Mouse (Mus musculus): ENCODE data around the gene Tex45. TPM values are rescaled to one million over a fixed set of nuclear protein-coding genes. Genes with fewer than 3 reads are reported as not detected.

The Tex45 gene
- polyA plus RNA-seq, 1 experiment from 2014 or later, result 0.39 TPM

DNA sequence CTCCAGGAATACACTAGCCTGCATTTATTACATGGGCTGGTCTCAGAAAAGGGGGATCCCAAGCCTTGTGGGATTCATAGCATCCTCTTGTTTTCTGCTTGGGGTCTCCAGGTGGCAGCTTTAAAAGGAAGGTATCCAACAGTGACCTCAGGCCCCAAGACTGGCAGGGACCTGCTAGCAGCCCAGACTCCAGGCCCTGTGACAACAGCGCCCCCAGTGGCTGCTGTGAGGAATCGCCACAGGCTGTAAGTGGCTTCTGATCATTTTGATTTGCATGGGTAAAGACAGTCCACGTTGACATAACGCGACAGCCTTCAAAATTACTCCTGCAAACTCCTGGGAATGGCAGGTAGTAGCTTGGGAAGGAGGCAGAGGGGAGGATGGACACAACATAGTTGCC, 20.0 kb upstream of the Tex45 start:
- Histone ChIP-seq H3K27me3 (replicated peaks; ENCODE audit: control insufficient read depth, insufficient read depth, low read length) (no peaks in the 10 kb centered on the region), H3K36me3 (ENCODE audit: control insufficient read depth, insufficient read depth, low read length) (peaks cover 49% of the 10 kb centered on the region), H3K4me3 (ENCODE audit: low read length) (no peak overlapping the region), H3K27ac (ENCODE audit: low read depth, low read length) (no peak overlapping the region), H3K9me3 (ENCODE audit: control insufficient read depth, low read length) (no peaks in the 10 kb centered on the region), H3K4me2 (ENCODE audit: low read length) (no peak overlapping the region), H3K4me1 (ENCODE audit: control insufficient read depth, insufficient read depth, low read depth, low read length) (no peaks in the 10 kb centered on the region), H3K9ac (ENCODE audit: low read depth, low read length) (no peak overlapping the region)
- WGBS, result 40% methylated on average over 5 of the region's 5 CpGs
- peak; percentile 48 for ATAC-seq

DNA sequence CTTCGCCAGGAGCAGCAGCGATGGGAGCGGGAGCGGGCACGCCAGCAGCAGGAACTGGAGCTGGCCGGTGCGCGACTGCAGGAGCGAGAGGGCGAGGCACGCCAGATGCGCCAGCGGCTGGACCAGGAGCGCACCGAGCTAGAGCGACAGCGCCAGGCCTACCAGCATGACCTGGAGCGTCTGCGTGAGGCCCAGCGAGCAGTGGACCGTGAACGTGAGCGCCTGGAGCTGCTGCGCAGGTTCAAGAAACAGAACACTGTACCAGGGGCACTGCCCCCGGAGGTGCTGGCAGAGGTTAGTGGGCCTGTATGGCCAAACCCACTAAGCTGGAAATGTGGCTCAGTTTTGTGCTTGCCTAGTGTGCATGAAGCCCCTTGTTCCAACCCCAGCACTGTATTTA, 18.7 kb upstream of the Tex45 start:
- Histone ChIP-seq H3K36me3 (ENCODE audit: control insufficient read depth, insufficient read depth, low read length) (peaks cover 52% of the 10 kb centered on the region), H3K27ac (ENCODE audit: low read depth, low read length) (no peak overlapping the region), H3K4me2 (ENCODE audit: low read length) (no peak overlapping the region), H3K4me1 (ENCODE audit: control insufficient read depth, insufficient read depth, low read depth, low read length) (no peaks in the 10 kb centered on the region), H3K27me3 (replicated peaks; ENCODE audit: control insufficient read depth, insufficient read depth, low read length) (no peaks in the 10 kb centered on the region), H3K9ac (ENCODE audit: low read depth, low read length) (no peak overlapping the region), H3K4me3 (ENCODE audit: low read length) (no peak overlapping the region), H3K9me3 (ENCODE audit: control insufficient read depth, low read length) (no peaks in the 10 kb centered on the region)
- ATAC-seq, result no peak
- 98% methylated on average over 25 of the region's 25 CpGs for WGBS

GRCm38 (mm10) chr8:3463248-3463647, 7.4 kb upstream of the Tex45 start:
- Histone ChIP-seq H3K27ac (ENCODE audit: low read depth, low read length) (no peak overlapping the region), H3K9ac (ENCODE audit: low read depth, low read length) (no peak overlapping the region), H3K4me2 (ENCODE audit: low read length) (no peak overlapping the region), H3K36me3 (ENCODE audit: control insufficient read depth, insufficient read depth, low read length) (peaks cover 2% of the 10 kb centered on the region; the same call in 1 of the 2 replicates), H3K27me3 (replicated peaks; ENCODE audit: control insufficient read depth, insufficient read depth, low read length) (no peaks in the 10 kb centered on the region), H3K4me1 (ENCODE audit: control insufficient read depth, insufficient read depth, low read depth, low read length) (peaks cover 4% of the 10 kb centered on the region; the same call in 1 of the 2 replicates), H3K4me3 (ENCODE audit: low read length) (no peak overlapping the region), H3K9me3 (ENCODE audit: control insufficient read depth, low read length) (no peaks in the 10 kb centered on the region)
- no peak for ATAC-seq
- WGBS, result 88% methylated on average over 2 of the region's 2 CpGs

- H3K27ac ChIP-seq (ENCODE audit: low read depth, low read length), result no peak overlapping the region
- no peak overlapping the region for H3K4me3 ChIP-seq (ENCODE audit: low read length)
- H3K9me3 ChIP-seq (ENCODE audit: control insufficient read depth, low read length), result no peaks in the 10 kb centered on the region
- 53% methylated on average over 5 of the region's 5 CpGs for WGBS
- H3K36me3 ChIP-seq (ENCODE audit: control insufficient read depth, insufficient read depth, low read length), result no peaks in the 10 kb centered on the region
- no peak for ATAC-seq
- no peak overlapping the region for H3K4me2 ChIP-seq (ENCODE audit: low read length)
- no peaks in the 10 kb centered on the region for H3K27me3 ChIP-seq (replicated peaks; ENCODE audit: control insufficient read depth, insufficient read depth, low read length)
- H3K9ac ChIP-seq (ENCODE audit: low read depth, low read length), result no peak overlapping the region
- H3K4me1 ChIP-seq (ENCODE audit: control insufficient read depth, insufficient read depth, low read depth, low read length), result peaks cover 4% of the 10 kb centered on the region; the same call in 1 of the 2 replicates
Observed at GRCm38 (mm10) chr8:3464309-3464708, 6.4 kb upstream of the Tex45 start.

DNA sequence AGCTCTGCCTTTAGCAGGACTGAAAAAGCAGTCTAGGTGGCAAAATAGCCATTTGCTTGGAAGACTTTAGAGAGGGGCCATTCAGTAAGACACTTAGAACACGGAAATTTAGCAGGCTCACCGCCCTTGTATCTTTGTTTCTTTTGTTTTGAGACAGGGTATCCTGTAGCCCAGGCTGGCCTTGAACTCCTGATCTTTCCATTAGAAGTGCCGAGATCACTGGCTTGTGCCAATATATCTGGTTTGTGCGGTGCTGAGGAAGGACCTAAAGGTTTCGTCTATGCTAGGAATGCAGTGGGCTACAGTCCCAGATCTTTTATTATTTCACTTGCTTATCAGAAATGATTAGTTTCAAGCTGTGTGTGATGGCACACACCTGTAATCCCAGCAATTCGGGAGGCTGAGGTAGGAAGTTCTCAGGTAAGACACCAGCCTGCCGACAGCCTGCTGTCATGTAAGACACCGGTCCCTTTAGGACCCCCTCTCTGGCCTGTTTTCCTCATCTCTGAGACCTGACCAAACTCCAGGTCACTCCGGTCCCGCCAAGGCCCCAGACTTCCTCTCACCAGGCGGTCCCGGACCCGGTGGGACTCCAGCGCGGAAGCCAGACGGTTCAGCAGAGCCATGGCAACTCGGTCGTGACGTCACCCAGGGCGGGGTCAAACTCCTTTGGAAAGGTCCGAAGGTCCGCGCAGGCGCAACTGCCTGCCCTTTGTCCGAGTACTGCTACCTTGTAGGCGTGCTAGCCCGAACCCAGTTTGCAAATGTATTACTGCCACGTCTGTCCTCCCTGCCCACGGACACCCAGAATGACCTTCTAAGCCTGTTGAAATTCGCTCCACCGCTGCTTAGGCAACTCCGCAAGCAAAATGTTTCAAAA, 3.4 kb upstream of the Tex45 start, which contains the start of gene Pex11g:
Gene Pex11g (minus strand): TSS at position 675 of the 880 bp plus-strand sequence.
- 6% methylated on average over 32 of the region's 32 CpGs for WGBS
- H3K4me3 ChIP-seq (ENCODE audit: low read length), result peak within 1 kb of the TSS; percentile 53
- H3K27me3 ChIP-seq (replicated peaks; ENCODE audit: control insufficient read depth, insufficient read depth, low read length), result no peaks in the 10 kb centered on the region
- no peaks in the 10 kb centered on the region for H3K36me3 ChIP-seq (ENCODE audit: control insufficient read depth, insufficient read depth, low read length)
- ATAC-seq, result peak; percentile 95
- H3K4me1 ChIP-seq (ENCODE audit: control insufficient read depth, insufficient read depth, low read depth, low read length), result peaks cover 4% of the 10 kb centered on the region; the same call in 1 of the 2 replicates
- H3K9ac ChIP-seq (ENCODE audit: low read depth, low read length), result peak within 1 kb of the TSS; percentile 72
- peak within 1 kb of the TSS; percentile 87 for H3K27ac ChIP-seq (ENCODE audit: low read depth, low read length)
- H3K9me3 ChIP-seq (ENCODE audit: control insufficient read depth, low read length), result no peaks in the 10 kb centered on the region
- H3K4me2 ChIP-seq (ENCODE audit: low read length), result peak within 1 kb of the TSS; percentile 77

- Histone ChIP-seq H3K36me3 (ENCODE audit: control insufficient read depth, insufficient read depth, low read length) (no peaks in the 10 kb centered on the region), H3K27me3 (replicated peaks; ENCODE audit: control insufficient read depth, insufficient read depth, low read length) (no peaks in the 10 kb centered on the region), H3K9me3 (ENCODE audit: control insufficient read depth, low read length) (no peaks in the 10 kb centered on the region), H3K4me2 (ENCODE audit: low read length) (peak overlapping the region; percentile 77), H3K4me3 (ENCODE audit: low read length) (peak overlapping the region; percentile 53), H3K4me1 (ENCODE audit: control insufficient read depth, insufficient read depth, low read depth, low read length) (peaks cover 4% of the 10 kb centered on the region; the same call in 1 of the 2 replicates), H3K9ac (ENCODE audit: low read depth, low read length) (peak overlapping the region; percentile 72), H3K27ac (ENCODE audit: low read depth, low read length) (peak overlapping the region; percentile 87)
- 52% methylated on average over 9 of the region's 9 CpGs for WGBS
- peak; percentile 25 for ATAC-seq
Observed at GRCm38 (mm10) chr8:3467886-3468545, 2.6 kb upstream of the Tex45 start.

GRCm38 (mm10) chr8:3468838-3469237, 1.8 kb upstream of the Tex45 start:
- Histone ChIP-seq H3K27me3 (replicated peaks; ENCODE audit: control insufficient read depth, insufficient read depth, low read length) (no peaks in the 10 kb centered on the region), H3K9ac (ENCODE audit: low read depth, low read length) (no peak overlapping the region), H3K9me3 (ENCODE audit: control insufficient read depth, low read length) (no peaks in the 10 kb centered on the region), H3K36me3 (ENCODE audit: control insufficient read depth, insufficient read depth, low read length) (no peaks in the 10 kb centered on the region), H3K4me2 (ENCODE audit: low read length) (no peak overlapping the region), H3K27ac (ENCODE audit: low read depth, low read length) (no peak overlapping the region), H3K4me1 (ENCODE audit: control insufficient read depth, insufficient read depth, low read depth, low read length) (peaks cover 4% of the 10 kb centered on the region; the same call in 1 of the 2 replicates), H3K4me3 (ENCODE audit: low read length) (no peak overlapping the region)
- WGBS, result 100% methylated on average over 1 of the region's 1 CpGs
- ATAC-seq, result no peak

DNA sequence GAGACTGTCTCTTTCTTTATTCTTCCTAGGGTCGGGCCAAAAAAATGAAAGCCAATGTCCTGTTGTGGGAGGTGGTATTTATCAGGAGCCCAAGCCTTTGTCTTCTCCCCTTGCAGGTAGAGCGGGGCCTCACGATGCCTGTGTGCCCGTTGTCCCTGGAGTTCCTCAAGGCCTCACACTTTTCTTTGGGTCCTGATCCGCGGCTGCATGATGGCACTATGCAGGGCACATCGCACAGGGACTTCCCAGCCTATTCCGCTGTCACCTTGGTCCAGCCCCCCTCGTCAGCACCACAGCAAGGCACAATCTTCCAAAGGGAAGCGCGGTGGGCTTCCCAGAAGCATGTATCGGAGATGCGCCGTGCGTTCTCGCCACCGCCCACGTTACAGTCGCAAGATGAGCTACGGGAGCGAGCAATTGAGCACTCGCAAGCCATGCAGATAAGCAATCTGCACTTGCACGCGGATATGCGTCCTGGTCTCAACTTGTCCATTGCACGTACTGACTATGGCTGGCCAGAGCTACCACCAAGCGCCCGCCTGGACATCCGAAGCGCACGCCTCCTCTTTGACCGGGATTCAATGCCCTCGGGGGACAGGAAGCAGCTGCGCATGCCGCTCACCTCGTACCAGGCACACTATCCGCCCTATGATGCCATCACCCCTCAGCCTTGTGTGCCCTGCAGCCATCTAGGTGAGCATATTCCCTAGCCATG, 5.2 kb downstream of the Tex45 start:
- no peaks in the 10 kb centered on the region for H3K9me3 ChIP-seq (ENCODE audit: control insufficient read depth, low read length)
- H3K4me3 ChIP-seq (ENCODE audit: low read length), result peak overlapping the region; percentile 35
- no peaks in the 10 kb centered on the region for H3K36me3 ChIP-seq (ENCODE audit: control insufficient read depth, insufficient read depth, low read length)
- 28% methylated on average over 37 of the region's 37 CpGs for WGBS
- H3K27ac ChIP-seq (ENCODE audit: low read depth, low read length), result no peak overlapping the region
- peak; percentile 76 for ATAC-seq
- no peaks in the 10 kb centered on the region for H3K27me3 ChIP-seq (replicated peaks; ENCODE audit: control insufficient read depth, insufficient read depth, low read length)
- H3K9ac ChIP-seq (ENCODE audit: low read depth, low read length), result peak overlapping the region; percentile 60
- peak overlapping the region; percentile 58 for H3K4me2 ChIP-seq (ENCODE audit: low read length)
- H3K4me1 ChIP-seq (ENCODE audit: control insufficient read depth, insufficient read depth, low read depth, low read length), result no peaks in the 10 kb centered on the region
